Mouse (Mus musculus) bone marrow, adult 2 months (tissue): ENCODE measurements around the gene Rpl12.

Experiments
- CTCF ChIP-seq: fragments of 200-500 bp; IDR thresholded peaks from 2 replicates; pipeline ENCODE4 v1.5.1; 2011; ENCODE audit warnings: low read length, control low read depth; ENCODE audit not compliant: control insufficient read depth, insufficient read depth
- POLR2A ChIP-seq: fragments of 200-500 bp; IDR thresholded peaks from 2 replicates; pipeline ENCODE4 v1.6.1; 2011; ENCODE audit warnings: low read depth, mild to moderate bottlenecking, control low read depth, low read length, borderline replicate concordance; ENCODE audit not compliant: control insufficient read depth

DNA sequence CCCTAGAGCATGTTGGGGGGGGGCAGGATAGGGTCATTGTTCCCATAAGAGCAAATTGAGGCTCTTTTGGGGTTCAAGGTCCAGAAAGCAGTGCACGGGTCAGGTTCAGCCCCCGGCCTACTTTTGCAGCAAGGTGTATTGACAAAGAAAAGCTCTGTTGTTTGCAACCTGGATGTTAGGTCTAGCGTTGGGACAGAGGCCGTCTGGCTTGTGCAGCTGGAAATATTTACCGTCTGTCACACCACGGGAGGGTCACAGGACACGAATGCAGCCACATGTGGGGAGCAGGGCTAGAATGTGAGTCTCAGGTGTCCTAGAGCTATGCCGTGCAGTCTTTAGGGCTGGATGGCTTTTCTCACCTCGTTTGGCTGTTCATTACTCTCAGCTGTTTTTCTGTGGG is 43.0 kb upstream of the Rpl12 start:
- TF ChIP-seq CTCF, result no peak
- no peak for TF ChIP-seq POLR2A
